Mouse (Mus musculus) frontal cortex, postnatal 10 days (tissue): ENCODE measurements around the gene Hist1h3h.
A peak's percentile ranks its signal among the peaks of the same experiment; 100 is the strongest.
"Not testable (repeated sequence)": the region's sequence is repeated elsewhere in the genome, so short reads cannot be mapped to it uniquely, and the experiment has no call there.

Experiments used
- DNase-seq, 2 experiments: peaks; one replicate each; pipeline ENCODE4 v3.0.0; 2022; ENCODE audit warnings: low spot score in 2 of 2, mixed read lengths in 1 of 2

The Hist1h3h gene

DNA sequence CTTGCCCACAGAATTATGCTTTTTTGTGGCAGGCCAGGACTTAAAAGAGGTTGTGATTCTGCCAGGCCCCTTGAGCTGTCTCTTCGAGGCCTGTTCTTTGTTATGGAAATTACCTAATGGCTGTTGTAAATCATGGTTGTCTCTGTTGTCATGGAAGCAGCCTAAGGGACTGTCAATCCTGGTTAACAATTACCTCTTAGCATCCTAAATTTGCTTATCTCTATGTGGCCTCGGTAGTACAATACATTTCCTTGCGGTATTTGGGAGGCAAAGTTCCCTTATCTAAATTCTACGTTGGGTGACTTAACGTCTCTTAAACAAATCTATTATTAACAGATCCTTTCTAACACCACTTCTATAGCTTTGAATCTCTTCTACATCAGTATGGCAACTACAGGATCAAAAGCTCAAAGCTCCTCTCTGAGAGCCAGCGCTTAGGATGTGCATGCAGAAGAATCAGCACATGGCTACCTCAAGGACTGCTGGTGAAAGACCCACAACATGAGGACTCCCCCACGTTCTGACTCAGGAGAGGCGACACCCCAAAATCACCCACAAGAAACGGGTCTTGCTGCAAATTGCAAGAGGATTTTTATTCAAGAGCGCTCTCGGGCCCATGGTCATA is 10.6 kb downstream of the Hist1h3h start:
- no peak for DNase-seq

GRCm38 (mm10) chr13:21729544-21729943 is 12.1 kb downstream of the Hist1h3h start:
- DNase-seq, result no peak

DNA sequence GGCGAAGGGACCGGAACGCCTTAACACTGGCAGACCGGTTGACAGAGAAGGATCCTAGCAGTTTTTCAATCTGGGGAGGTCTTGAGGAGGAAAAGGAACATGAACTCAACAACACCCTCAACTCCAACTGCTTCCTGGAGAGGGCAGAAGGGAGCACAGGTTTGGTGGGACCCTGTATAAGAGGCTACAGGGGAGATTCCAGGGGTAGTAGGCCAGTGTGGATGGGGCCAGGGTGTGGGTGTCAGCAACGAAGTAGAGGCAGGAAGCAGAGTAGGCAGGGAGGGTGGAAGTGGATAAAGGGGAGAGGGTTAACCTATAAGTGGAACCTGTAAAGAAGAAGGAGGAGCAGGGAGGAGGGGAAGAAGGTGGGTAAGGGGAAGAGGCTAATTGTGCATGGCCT is 16.0 kb downstream of the Hist1h3h start:
- DNase-seq, result no peak

GRCm38 (mm10) chr13:21734010-21734905 is 16.8 kb downstream of the Hist1h3h start:
- peak; percentile 63 to 67 for DNase-seq

- peak; percentile 58 to 73 for DNase-seq
These were observed 17.7 kb downstream of the Hist1h3h start, which contains the start of gene Hist1h4j for GRCm38 (mm10) chr13:21734906-21735767. Gene Hist1h4j, plus strand, starts transcription at chr13:21735064.

DNA sequence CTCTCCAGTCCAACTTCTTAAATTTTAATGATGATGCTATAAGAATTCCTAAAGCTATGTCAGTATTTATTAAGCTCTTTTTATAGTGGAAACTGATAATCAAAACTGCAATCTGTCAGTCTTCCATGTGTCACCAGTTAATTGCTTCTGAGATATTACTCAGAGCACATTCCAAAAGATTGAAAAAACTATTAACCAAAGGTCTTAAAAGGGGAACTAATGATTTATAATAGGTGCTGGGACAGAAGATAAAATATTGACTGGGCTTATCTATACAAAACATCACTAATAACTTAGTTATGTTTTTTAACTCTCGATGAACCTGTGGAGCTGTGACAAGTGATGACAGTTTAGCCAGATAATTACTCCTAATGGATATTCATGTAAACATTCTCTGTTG is 27.5 kb downstream of the Hist1h3h start:
- no peak for DNase-seq

DNA sequence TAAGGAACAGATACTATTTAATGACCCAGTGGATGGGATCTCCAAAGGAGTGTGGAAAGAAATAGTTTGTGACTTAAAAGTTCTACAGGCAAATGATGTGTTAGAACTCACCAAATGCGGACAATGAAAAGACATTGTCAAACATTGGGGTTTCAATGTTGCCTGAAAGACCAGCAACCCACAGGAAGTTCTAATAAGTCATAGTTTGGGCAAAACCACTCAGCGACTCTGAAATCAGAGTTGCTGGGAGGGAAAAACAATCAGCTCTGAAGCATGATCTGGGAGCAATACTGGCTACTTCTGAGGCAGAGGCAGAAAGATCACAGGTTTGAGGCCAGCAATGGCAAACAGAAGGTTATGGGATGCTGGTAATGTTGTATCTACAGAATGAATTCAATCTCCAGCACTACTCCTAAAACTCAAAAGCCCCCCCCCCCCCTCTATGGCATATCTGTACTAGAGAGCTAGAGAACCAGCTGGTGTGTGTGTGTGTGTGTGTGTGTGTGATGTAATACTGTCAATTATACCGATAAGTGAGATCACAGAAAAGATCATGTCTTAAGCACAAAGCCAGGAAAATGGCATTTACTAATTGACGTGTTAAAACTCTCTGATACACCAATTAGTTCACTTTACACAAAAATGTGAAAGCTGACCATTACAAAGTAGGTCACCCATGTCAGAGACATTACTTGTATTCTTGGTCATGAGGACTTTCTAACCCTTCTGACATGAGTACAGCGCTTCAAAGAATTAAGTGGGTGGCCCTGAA is 32.1 kb downstream of the Hist1h3h start:
- DNase-seq, result no peak

DNA sequence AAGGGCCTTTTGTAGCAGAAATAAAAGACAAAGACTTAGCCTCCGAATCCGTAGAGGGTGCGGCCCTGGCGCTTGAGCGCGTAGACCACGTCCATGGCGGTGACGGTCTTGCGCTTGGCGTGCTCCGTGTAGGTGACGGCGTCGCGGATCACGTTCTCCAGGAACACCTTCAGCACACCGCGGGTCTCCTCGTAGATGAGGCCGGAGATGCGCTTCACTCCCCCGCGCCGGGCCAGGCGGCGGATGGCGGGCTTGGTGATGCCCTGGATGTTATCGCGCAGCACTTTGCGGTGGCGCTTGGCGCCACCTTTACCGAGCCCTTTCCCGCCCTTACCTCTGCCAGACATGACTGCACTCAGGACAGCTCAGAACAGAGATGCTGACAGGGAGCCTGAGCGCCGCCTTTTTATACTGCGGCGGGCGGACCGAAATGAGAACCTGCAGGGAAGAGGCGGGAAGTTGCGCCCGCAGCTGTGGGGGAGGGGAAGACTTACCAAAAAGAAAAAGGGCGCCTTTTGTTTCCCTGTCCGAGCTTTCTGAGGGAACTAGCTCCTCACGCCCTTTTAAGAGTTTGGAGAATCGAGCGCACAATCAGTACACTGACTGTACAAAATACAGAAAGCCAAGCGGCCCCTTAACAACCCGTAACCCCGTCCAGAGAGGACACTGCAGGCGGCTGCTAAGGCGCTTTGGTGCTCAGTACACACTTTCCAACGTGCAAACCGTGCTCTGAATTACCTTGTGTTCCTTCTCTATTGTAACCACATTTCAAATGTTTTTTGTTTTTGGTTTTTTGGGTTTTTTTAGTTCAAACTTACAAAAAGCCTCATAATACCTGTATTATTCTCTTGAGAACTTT is 32.9 kb downstream of the Hist1h3h start, which contains the start of gene Hist1h4k:
Gene Hist1h4k, minus strand, starts transcription at position 347 of the 859 bp plus-strand sequence.
- peak; percentile 84 to 90 for DNase-seq

- DNase-seq, result no peak
These were observed 34.0 kb downstream of the Hist1h3h start for GRCm38 (mm10) chr13:21751417-21751816.

- no peak for DNase-seq
These were observed 34.4 kb downstream of the Hist1h3h start for GRCm38 (mm10) chr13:21751827-21752226.

GRCm38 (mm10) chr13:21752356-21752755 is 34.9 kb downstream of the Hist1h3h start:
- no peak for DNase-seq

DNA sequence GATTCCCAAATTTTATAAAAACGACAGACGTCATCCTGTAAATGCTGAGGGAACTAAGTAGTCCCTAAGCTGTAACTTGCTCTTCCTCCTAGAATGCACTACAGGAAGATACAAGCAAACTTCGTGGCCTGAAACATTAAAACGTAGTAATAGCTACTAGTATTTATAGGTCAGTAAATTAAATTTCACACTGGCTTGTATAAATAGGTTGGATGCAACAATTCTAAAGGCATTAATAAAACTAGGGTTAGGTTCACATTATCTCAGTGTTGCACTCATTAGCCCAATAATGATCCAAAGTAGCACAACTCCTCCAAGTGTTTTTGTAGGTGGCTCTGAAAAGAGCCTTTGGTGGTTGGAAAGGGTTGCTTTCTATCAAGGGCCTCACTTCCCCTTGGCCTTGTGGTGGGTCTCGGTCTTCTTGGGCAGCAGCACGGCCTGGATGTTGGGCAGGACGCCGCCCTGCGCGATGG is 35.6 kb downstream of the Hist1h3h start:
- DNase-seq, result no peak

DNA sequence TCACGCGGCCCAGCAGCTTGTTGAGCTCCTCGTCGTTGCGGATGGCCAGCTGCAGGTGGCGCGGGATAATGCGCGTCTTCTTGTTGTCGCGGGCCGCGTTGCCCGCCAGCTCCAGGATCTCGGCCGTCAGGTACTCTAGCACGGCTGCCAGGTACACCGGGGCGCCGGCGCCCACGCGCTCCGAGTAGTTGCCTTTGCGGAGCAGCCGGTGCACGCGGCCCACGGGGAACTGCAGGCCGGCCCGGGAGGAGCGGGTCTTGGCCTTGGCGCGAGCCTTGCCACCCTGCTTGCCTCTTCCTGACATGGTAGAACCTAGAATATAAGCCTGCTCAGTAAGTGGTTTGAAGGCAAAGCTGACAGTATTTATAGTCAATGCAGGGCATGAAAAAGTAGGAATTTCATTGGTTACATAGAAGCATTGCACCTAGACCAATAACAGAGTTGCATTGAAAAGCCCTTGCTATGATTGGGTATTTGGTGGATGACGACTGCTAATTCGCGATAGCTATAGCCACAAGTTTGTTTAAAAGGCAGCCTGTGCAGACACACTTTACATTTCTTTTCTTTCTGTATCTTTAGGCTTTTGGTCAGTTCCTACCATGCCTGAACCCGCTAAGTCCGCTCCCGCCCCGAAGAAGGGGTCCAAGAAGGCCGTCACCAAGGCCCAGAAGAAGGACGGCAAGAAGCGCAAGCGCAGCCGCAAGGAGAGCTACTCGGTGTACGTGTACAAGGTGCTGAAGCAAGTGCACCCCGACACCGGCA is 36.2 kb downstream of the Hist1h3h start, which contains the start of the genes Hist1h2ak and Hist1h2bn:
Gene Hist1h2ak, minus strand, starts transcription at position 304 of the 762 bp plus-strand sequence.
Gene Hist1h2bn, plus strand, starts transcription at position 600 of the 762 bp plus-strand sequence.
- DNase-seq, result peak; percentile 52 to 71

- DNase-seq, result not testable (repeated sequence)
These were observed 37.0 kb downstream of the Hist1h3h start for GRCm38 (mm10) chr13:21754294-21755001.

- DNase-seq, result no peak
These were observed 38.2 kb downstream of the Hist1h3h start for GRCm38 (mm10) chr13:21755707-21756106.
